Mouse (Mus musculus) WW6 (cell line): ENCODE measurements around the gene Fbxo40.

Experiments used
- DNase-seq: peaks from one replicate; pipeline ENCODE4 v3.0.0-alpha.2; 2013; ENCODE audit warnings: low read depth, low spot score

Fbxo40 gene

DNA sequence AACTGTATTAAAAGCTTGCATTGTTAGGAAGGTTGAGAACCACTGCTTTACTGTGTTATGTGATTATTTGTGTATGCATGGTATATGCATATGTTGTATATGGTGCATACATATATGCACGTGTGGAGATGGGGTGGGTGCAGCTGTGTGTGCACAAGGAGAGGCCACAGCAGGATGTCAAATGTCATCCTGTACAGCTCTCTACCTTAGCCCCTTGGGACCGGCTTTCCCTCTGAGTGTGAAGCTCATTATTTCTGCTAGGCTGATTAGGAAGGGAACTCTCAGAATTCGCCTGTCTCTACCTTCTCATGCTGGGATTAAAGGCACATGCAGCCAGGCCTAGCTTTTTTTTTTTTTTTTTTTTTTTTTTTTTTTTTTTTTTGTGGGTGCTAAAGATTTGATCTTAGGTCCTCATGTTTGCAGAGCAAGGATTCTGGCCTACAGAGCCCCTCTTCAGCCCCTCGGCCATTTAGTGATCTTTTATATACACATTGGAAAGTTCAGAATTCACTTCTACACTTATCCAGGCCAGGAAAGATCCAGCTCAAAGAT, 42.5 kb downstream of the Fbxo40 start:
- no peak for DNase-seq

GRCm38 (mm10) chr16:36946459-36947159, 43.7 kb downstream of the Fbxo40 start:
- no peak for DNase-seq

- no peak for DNase-seq
Measured at GRCm38 (mm10) chr16:36944895-36945424, 45.3 kb downstream of the Fbxo40 start.

DNA sequence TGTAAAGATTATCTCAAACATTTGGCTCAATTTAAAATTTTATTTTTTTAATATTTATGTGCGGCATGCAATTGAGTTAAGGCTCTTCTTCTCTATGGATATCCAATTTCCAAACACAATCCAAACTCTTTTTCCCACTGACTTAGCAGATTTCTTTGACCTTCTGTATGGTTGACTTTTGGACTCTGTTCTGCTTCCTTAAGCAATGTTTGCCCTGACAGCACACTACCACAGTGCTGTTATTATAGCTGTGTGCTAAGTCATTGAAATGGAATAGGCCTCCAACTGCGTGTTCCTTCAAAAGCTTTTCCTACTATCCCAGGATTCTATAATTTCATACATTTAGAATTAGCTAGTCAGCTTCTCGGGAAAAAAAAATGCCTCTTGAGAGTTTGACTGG, 46.7 kb downstream of the Fbxo40 start:
- DNase-seq, result no peak

DNA sequence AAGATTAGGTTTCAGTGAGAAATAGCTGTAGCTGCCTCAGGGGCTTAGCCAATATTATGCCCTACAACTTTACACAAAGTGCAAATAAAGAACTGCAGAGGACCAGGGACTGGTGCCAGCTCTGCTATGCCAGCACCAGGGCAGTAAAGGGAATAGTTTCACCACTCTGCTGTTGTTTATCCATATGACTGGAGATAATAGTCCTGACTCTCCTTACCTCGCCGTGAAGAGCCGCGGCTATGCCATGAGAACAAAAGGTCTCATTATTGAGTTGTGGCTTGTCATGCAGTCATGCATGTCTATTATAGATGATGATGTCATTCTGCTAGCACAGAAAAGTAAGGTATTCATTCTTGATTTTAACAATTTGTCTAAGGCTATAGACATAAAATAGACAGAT, 48.4 kb downstream of the Fbxo40 start:
- DNase-seq, result no peak

- no peak for DNase-seq
Measured at GRCm38 (mm10) chr16:36941137-36941727, 49.0 kb downstream of the Fbxo40 start.

DNA sequence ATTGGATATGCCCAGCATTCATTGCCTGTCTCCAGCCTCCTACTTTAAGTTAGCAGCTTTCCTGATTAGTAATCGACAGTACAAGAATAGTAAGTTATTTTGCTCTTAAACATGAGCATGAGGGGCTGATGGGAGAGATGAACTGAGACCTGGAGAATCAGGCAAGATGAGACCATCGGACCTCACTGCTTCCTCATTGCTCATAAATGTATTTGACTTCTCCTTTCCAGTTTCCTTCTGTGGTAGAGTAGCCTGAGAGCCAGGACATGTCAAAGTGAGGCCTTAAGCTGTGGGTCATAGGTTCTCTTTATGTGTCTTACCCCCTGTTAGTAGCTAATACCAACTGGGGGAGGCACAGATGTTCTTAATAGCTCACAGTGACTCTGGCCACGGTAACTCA, 54.5 kb downstream of the Fbxo40 start:
- no peak for DNase-seq

- no peak for DNase-seq
Measured at GRCm38 (mm10) chr16:36934841-36935620, 55.2 kb downstream of the Fbxo40 start, which contains the start of gene Hcls1. Gene Hcls1, plus strand, starts transcription at chr16:36934983.

DNA sequence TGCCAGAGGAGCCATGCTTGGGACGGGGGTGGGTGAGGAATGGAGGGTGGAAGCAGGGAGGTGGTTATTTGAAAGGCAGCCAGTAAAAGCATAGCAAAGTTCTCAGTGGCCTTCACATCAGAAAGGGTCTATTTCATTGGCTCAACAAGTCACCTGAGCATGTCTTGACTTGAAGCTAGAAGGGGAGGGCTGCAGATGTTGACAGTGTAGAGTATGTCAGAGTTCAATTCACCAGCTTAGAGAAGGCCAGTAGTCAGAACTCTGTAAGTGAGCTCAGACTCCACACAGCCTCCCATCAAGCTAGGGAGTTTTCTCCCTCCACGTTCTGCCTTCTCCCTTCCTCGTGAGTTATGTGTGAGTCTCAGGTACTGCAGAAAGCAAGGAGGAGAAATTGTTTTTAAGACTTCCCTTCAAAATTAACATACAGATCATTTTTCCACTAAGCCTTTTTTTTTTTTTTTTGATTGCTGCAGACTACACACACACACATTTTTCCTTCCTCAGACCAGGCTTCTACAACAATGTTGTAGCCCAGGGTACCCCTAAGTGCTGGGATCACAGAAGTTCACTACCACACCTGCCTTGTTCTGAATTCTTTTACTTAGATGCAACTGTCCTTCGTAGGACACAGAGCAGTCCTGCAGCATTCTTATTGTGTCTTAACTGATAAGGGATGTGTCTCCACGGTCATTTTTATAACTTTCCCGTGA, 56.0 kb downstream of the Fbxo40 start:
- DNase-seq, result no peak

- DNase-seq, result no peak
Measured at GRCm38 (mm10) chr16:36932546-36932945, 57.7 kb downstream of the Fbxo40 start.

GRCm38 (mm10) chr16:36931976-36932375, 58.3 kb downstream of the Fbxo40 start:
- no peak for DNase-seq

- no peak for DNase-seq
Measured at GRCm38 (mm10) chr16:36931381-36931780, 58.9 kb downstream of the Fbxo40 start.

DNA sequence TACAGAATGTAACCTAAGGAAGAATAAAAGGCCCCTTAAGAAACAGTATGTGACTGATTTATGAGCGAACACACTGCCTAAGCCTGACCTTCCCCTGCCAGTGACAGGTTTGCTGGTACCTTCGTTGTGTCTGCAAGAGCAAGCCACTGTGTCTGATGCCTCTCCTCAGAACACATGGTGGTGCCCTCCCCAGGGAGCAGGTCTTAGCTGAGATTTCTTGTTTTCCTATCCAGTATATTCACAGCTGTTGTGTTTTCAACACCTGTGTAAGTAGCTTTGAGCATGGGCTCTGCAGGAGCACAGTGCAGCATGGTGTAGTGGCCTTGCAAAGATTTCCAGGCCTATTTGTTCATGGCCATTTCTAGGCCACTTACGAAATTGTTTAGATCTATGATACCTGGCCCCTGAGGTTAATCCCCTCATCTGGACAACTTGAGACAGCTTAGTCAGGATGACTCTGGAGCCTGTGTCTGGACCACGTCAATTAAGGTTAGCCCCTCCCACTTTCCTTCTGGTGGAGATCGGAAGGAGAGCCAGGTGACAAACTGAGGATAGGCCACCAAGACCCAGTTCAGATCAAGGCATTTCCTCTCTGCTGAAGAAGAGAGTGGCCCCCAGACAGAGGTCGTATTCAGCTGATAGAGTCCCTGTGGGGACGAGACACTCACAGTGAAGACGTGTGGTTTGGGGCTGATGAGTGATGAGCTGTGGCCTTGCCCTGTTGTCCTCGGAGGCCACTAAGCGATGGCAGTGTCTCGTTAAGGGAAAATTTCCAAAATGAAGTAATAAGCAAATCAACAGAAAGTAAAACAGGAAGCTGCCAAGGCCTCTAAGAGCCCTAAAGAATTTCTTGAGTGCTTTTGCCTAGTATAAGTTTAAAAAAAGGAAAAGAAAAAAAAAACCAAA, 59.8 kb downstream of the Fbxo40 start:
- no peak for DNase-seq

- DNase-seq, result no peak
Measured at GRCm38 (mm10) chr16:36929216-36929615, 61.1 kb downstream of the Fbxo40 start.

DNA sequence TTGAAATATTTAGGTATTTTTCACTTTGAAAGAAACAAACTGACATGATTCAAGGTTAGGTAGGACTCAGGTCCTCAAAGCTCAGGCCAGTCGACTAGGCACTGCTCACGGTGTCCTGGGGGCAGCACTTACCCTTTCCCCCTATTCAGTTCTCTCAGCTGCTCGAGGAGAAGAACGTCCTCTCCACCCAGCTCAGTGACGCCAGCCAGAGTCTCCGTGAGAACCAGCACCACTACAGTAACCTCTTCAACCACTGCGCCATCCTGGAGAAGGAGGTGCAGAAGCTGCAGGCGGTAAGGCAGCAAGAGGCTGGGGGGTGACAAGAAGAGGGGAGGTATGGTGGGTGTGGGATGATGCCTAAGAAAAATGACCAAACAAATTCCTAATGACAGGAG, 62.2 kb downstream of the Fbxo40 start:
- no peak for DNase-seq

GRCm38 (mm10) chr16:36927495-36928105, 62.7 kb downstream of the Fbxo40 start:
- DNase-seq, result no peak

- no peak for DNase-seq
Measured at GRCm38 (mm10) chr16:36926514-36927447, 63.5 kb downstream of the Fbxo40 start.

GRCm38 (mm10) chr16:36925797-36926196, 64.5 kb downstream of the Fbxo40 start:
- DNase-seq, result no peak

- DNase-seq, result no peak
Measured at GRCm38 (mm10) chr16:36925351-36925750, 64.9 kb downstream of the Fbxo40 start.
